Mouse (Mus musculus): Measurements from ENCODE around the gene Nell2. TPM values are rescaled to one million over a fixed set of nuclear protein-coding genes. Genes with fewer than 3 reads are reported as not detected.

The Nell2 gene
- polyA plus RNA-seq, 1 experiment from 2014 or later = 0.91 TPM

DNA sequence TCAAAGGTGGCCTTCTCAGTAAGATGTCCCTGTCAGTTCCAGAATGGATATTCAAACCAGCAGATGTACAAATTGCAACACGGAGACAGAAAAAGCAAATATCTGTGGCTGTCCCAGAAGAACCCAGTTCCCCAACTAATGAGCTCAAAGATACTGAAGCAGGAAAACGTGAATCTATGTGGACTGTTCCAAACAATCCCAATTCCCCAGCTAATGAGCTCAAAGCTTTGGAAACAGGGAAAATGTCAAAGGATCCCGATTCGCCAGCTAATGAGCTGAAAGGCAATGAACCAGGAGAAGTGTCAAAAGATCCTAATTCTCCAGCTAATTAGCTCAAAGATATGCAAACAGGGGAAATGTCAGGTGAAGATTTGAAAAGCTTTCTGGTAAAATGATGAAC, 109.7 kb downstream of the Nell2 start:
- no peak for ATAC-seq (replicated peaks; ENCODE audit: insufficient number of reproducible peaks, insufficient read depth, low FRiP score, low read depth)
- Histone ChIP-seq H3K36me3 (no peaks in the 10 kb centered on the region), H3K9me3 (replicated peaks) (no peaks in the 10 kb centered on the region), H3K4me2 (no peak overlapping the region), H3K27me3 (no peaks in the 10 kb centered on the region), H3K4me3 (no peak overlapping the region), H3K27ac (no peak overlapping the region), H3K4me1 (replicated peaks) (no peaks in the 10 kb centered on the region), H3K9ac (no peak overlapping the region)
- WGBS = 78% methylated on average over 4 of the region's 4 CpGs

DNA sequence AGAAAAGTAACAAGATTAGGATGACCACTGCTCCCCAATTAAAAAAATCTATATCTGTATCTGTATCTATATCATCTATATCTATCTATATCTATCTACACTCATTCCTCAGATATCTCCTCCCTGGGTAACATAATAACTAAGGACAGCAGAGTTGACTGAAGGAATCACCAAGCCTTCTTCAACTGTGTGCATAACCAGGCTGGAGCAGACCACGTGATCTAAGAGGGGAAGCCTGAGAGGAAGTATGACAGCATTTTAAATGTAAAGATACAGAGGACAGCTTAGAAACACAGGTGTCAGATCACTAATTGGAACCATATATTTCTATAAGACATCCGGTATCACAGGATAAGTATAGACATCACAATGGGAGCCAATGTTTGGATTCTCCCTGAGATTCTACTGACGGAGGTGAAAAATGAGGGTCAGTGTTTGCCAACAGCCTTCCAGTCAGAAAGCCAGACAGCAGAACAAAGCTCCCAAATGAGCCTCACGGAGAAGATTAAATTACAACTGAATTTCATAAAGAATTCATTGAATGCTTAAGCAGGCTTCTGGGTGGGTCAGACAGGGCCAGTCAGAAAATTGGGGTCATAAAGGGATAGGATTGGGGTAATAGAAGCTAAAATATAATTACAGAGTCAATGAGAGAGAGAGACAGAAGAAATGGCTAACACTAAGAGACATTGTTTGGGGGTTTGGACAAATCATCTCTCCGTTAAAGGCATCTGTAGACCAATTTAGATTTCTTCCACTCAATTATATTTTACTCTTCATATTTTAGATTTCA, 116.2 kb downstream of the Nell2 start:
- Histone ChIP-seq H3K36me3 (no peaks in the 10 kb centered on the region), H3K27ac (no peak overlapping the region), H3K4me3 (no peak overlapping the region), H3K27me3 (no peaks in the 10 kb centered on the region), H3K4me2 (no peak overlapping the region), H3K9ac (no peak overlapping the region), H3K9me3 (replicated peaks) (no peaks in the 10 kb centered on the region), H3K4me1 (replicated peaks) (no peaks in the 10 kb centered on the region)
- 70% methylated on average over 5 of the region's 5 CpGs for WGBS
- ATAC-seq (replicated peaks; ENCODE audit: insufficient number of reproducible peaks, insufficient read depth, low FRiP score, low read depth) = no peak

DNA sequence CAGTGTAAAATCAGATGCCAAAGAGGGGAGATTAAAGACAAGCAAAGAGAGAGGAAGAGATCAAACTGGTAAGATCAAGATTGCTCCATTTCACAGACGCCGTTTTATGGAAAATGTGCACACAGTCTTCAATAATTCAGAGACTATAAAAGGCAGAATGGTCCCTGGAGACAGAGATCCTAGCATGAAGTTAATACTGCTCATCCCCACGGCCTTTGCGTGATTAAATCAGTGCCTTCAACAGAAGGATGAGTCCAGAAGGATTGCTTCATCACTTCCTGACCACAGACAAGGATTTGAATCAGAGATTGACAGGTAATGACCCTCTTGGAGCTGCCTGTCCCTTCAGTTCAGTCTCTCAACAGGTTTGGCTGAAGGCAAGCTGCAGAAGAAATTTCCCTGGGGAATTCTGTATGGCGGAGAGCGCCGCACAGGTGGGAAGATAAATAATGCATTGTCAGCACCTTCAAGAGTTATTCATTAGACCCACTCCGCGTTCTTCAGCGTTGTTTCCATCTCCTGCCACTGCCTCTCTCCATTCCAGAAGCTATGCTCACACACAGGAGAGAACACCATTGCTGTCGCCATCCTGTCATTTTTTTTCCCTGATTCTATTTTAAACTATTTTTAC, 118.0 kb downstream of the Nell2 start:
- ATAC-seq (replicated peaks; ENCODE audit: insufficient number of reproducible peaks, insufficient read depth, low FRiP score, low read depth) = no peak
- no peak overlapping the region for H3K4me2 ChIP-seq
- H3K27ac ChIP-seq = no peak overlapping the region
- H3K36me3 ChIP-seq = no peaks in the 10 kb centered on the region
- no peaks in the 10 kb centered on the region for H3K27me3 ChIP-seq
- H3K9ac ChIP-seq = no peak overlapping the region
- H3K4me1 ChIP-seq (replicated peaks) = no peaks in the 10 kb centered on the region
- H3K4me3 ChIP-seq = no peak overlapping the region
- 82% methylated on average over 11 of the region's 11 CpGs for WGBS
- H3K9me3 ChIP-seq (replicated peaks) = no peaks in the 10 kb centered on the region

DNA sequence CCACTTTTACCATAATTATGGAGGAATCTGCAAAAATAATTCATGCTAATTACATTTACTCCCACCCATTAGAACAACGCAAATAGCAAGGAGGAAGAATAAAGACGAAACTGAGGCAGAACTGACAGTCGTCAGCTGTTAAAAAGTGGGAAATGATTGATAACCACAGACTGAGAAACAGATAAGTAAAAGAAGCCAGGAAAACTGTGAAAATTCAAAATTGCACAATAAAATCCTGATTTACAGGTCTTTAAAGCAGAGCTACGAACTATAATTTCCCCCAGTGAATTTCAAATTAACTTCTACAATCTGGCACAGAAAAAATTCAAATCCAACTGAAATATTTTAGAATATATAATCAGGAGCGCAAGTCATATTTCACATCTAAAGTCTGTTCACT, 138.0 kb downstream of the Nell2 start:
- WGBS = 80% methylated on average over 5 of the region's 5 CpGs
- no peaks in the 10 kb centered on the region for H3K27me3 ChIP-seq

DNA sequence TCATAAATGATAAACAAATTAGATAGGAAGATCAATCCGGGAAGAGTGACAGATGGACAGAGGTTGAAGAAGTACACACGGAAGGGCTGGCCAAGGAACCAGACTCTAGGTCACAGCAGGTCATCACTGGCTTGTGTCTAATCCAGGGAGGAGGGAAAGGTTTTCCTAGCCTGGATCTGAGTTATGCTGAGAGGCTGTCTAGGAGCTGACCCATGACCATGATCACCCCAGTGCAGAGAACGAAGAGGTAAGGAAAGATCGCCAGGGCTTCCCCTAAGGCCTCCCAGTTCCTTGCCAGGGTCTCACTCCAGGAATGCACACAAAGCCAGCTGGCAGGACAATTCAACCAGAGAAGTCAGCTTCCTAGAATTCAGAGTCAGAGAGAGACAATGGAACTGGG, 139.4 kb downstream of the Nell2 start:
- no peak overlapping the region for H3K4me2 ChIP-seq
- no peak for ATAC-seq (replicated peaks; ENCODE audit: insufficient number of reproducible peaks, insufficient read depth, low FRiP score, low read depth)
- H3K4me1 ChIP-seq (replicated peaks) = no peaks in the 10 kb centered on the region

More for the DNA sequence above, 138.0 kb downstream of the Nell2 start:
- H3K36me3 ChIP-seq = no peaks in the 10 kb centered on the region
- ATAC-seq (replicated peaks; ENCODE audit: insufficient number of reproducible peaks, insufficient read depth, low FRiP score, low read depth) = no peak
- no peaks in the 10 kb centered on the region for H3K4me1 ChIP-seq (replicated peaks)
- no peak overlapping the region for H3K4me3 ChIP-seq
- no peak overlapping the region for H3K4me2 ChIP-seq
- no peak overlapping the region for H3K9ac ChIP-seq
- H3K27ac ChIP-seq = no peak overlapping the region
- no peaks in the 10 kb centered on the region for H3K9me3 ChIP-seq (replicated peaks)

DNA sequence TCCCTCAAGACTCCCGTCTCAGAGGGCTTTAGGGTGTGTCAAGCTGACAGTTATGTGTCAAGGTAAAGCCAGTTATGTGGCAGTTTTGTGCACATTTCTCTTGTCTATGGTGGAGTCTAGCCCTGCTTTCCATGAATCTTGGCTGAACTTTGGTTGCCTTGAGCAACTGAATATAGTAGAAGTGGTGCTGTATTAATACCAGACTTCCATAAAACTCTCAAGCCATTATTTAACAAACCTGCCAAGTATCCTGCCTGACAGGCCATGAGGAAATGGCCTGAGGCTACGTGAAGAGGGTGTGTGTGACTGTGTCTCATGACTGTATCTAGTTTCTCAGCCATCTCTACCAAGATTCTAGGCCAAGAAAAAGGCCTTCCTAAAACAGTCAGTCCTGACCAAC, 147.5 kb downstream of the Nell2 start:
- Histone ChIP-seq H3K27ac (no peak overlapping the region), H3K4me2 (no peak overlapping the region), H3K36me3 (no peaks in the 10 kb centered on the region), H3K9me3 (replicated peaks) (no peaks in the 10 kb centered on the region), H3K4me3 (no peak overlapping the region), H3K4me1 (replicated peaks) (no peaks in the 10 kb centered on the region), H3K9ac (no peak overlapping the region), H3K27me3 (no peaks in the 10 kb centered on the region)
- WGBS = 42% methylated on average over 2 of the region's 2 CpGs
- no peak for ATAC-seq (replicated peaks; ENCODE audit: insufficient number of reproducible peaks, insufficient read depth, low FRiP score, low read depth)

More for the DNA sequence above, 139.4 kb downstream of the Nell2 start:
- Histone ChIP-seq H3K9ac (no peak overlapping the region), H3K9me3 (replicated peaks) (no peaks in the 10 kb centered on the region), H3K27ac (no peak overlapping the region), H3K27me3 (no peaks in the 10 kb centered on the region), H3K36me3 (no peaks in the 10 kb centered on the region), H3K4me3 (no peak overlapping the region)
- WGBS = 76% methylated on average over 4 of the region's 4 CpGs

DNA sequence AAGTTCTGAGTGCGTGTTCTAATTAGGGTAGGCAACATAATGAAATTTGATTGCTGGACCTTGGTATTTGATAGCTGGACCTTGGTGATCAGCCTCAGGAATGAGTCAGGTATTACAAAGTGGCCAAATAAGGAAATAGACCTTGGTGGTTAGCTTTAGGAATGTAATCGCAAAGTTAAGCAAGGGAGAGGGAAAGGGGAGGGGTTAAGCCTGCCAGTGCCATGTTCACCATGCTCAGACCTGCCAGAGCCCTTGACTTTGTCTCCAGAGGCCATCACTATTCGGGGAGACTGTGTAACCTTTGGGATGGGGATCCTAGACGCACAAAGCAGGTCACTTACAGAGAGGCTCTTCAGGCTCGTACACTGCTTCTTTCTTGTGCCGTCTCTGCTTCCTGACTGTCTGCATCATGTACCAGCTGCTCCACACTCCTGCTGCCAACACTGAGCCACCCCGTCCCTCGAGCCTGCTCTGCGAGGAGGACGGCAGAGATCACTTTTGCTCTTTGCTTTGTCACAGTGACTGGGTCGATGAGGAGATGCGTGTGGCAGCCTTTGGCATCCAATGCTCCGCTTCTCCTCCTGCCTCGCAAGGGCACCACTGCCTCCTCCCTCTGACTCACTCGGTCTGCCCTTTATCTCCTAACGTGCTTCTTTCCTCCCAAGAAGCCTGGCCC, 157.5 kb downstream of the Nell2 start:
- Histone ChIP-seq H3K27ac (no peak overlapping the region), H3K36me3 (no peaks in the 10 kb centered on the region), H3K9me3 (replicated peaks) (no peaks in the 10 kb centered on the region), H3K27me3 (no peaks in the 10 kb centered on the region), H3K4me1 (replicated peaks) (no peaks in the 10 kb centered on the region), H3K9ac (no peak overlapping the region), H3K4me3 (no peak overlapping the region), H3K4me2 (no peak overlapping the region)
- 60% methylated on average over 16 of the region's 16 CpGs for WGBS
- no peak for ATAC-seq (replicated peaks; ENCODE audit: insufficient number of reproducible peaks, insufficient read depth, low FRiP score, low read depth)

DNA sequence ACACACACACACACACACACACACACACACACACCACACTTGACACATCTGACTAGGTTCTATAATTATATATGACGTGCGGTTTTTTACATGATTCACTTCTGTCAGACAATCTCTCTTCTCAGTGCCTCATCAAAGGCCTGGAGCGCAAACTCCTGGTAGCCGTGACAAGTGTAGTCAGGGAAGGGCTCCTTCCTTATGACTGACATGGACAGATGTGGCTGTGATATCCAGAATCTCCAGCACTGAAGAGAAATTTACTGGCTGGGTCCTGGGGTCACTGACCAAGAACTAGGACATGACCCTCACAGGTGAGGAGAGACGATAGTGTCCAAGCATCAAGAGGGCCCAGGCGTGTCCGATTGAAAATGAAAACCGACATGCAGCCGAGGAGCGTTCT, 160.2 kb downstream of the Nell2 start:
- no peak overlapping the region for H3K4me3 ChIP-seq
- H3K4me1 ChIP-seq (replicated peaks) = no peaks in the 10 kb centered on the region
- no peak overlapping the region for H3K27ac ChIP-seq
- no peak overlapping the region for H3K4me2 ChIP-seq
- no peaks in the 10 kb centered on the region for H3K36me3 ChIP-seq
- H3K27me3 ChIP-seq = no peaks in the 10 kb centered on the region
- H3K9ac ChIP-seq = no peak overlapping the region
- WGBS = 84% methylated on average over 10 of the region's 10 CpGs
- no peaks in the 10 kb centered on the region for H3K9me3 ChIP-seq (replicated peaks)
- ATAC-seq (replicated peaks; ENCODE audit: insufficient number of reproducible peaks, insufficient read depth, low FRiP score, low read depth) = no peak

DNA sequence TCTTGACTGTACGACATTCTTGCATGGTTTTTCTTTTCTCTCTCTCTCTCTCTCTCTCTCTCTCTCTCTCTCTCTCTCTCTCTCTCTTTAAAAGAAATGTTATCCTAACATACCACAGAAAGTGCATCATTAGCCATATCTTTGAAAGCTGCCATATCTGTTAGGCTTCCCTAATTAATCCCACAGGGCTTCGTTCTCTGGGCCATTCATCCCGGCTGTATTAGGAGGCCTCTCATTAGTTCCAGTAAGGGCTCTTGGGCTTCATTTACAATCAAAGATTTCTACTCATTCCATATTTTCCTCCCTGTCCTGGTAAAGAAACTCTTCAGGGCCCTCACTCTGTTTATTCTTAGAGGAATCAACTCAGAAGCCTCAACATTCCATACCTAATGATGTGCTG, 161.9 kb downstream of the Nell2 start:
- Histone ChIP-seq H3K27me3 (no peaks in the 10 kb centered on the region), H3K4me1 (replicated peaks) (no peaks in the 10 kb centered on the region), H3K27ac (no peak overlapping the region), H3K9me3 (replicated peaks) (no peaks in the 10 kb centered on the region), H3K4me2 (no peak overlapping the region), H3K36me3 (no peaks in the 10 kb centered on the region), H3K9ac (no peak overlapping the region), H3K4me3 (no peak overlapping the region)
- 66% methylated on average over 3 of the region's 3 CpGs for WGBS
- no peak for ATAC-seq (replicated peaks; ENCODE audit: insufficient number of reproducible peaks, insufficient read depth, low FRiP score, low read depth)

DNA sequence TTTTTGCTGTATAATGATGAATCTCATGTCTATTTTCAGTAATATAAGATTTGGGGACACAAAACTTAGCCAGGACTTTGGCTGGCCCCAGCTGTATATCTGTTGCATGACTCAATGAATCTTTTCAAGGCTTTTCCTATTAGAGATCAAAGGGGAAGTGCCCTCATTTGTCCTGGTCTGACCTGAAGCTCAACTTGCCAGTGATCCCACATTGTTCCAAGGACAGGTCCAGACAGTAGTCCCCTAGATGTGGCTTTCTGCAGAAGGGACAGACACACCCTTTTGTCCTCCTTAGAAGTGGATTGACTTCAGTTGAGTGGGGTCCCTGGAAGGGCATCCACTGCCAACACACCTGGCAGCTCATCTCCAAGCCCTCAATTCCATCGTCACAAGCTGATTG, 173.6 kb downstream of the Nell2 start:
- no peak overlapping the region for H3K4me3 ChIP-seq
- H3K27me3 ChIP-seq = no peaks in the 10 kb centered on the region
- 79% methylated on average over 1 of the region's 1 CpGs for WGBS
- no peak overlapping the region for H3K4me2 ChIP-seq
- ATAC-seq (replicated peaks; ENCODE audit: insufficient number of reproducible peaks, insufficient read depth, low FRiP score, low read depth) = no peak
- no peaks in the 10 kb centered on the region for H3K9me3 ChIP-seq (replicated peaks)
- no peak overlapping the region for H3K27ac ChIP-seq
- H3K36me3 ChIP-seq = no peaks in the 10 kb centered on the region
- H3K4me1 ChIP-seq (replicated peaks) = no peaks in the 10 kb centered on the region
- H3K9ac ChIP-seq = no peak overlapping the region

DNA sequence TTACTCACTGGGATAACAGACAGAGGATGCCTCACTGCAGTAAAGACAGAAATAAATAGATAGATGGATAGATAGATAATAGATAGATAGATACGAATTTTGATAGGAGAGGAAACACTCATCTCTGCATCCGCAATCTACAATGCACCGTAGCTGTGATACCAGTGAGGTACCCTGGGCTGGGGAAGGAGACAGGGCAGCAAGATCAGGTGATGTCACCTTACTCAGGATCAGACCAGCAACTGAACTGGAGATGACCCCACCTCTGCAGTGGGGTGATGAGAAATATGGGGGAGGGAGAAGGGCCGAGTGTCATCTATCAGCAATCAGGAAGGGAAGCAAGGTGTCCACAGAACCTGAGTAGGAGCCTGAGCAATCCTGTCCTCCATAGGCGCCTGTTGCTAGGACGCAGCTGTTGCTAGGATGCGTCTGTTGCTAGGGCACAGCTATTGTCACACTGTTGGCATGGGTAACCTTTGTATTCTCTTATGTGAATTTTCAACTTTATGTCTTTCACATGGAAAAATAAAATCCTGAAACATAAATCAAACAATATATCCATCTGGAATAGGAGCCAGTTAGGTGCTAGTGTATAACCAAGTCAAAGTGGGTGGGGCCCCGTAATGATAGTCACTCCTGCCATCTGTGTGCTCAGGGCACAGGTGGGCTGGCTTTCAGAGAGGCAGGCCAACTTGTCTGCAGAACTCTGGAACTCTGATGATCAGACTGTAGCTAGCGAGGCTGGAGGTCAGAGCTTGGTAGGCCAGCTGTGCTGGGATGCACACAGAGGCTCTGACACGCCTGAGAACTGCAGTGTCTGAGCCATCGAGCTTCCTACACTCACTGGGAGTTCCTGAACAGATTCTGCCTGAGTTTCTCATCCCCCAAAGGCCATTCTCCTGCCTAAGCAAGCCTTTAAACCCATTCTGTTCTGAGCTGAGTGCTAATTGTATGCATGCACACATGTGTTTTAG, 193.7 kb downstream of the Nell2 start:
- Histone ChIP-seq H3K27me3 (no peaks in the 10 kb centered on the region), H3K36me3 (no peaks in the 10 kb centered on the region), H3K9ac (no peak overlapping the region), H3K27ac (no peak overlapping the region), H3K9me3 (replicated peaks) (no peaks in the 10 kb centered on the region), H3K4me3 (no peak overlapping the region), H3K4me1 (replicated peaks) (no peaks in the 10 kb centered on the region), H3K4me2 (no peak overlapping the region)
- WGBS = 77% methylated on average over 11 of the region's 11 CpGs
- ATAC-seq (replicated peaks; ENCODE audit: insufficient number of reproducible peaks, insufficient read depth, low FRiP score, low read depth) = no peak
